Mouse (Mus musculus) inflammation-experienced regulatory T-cells, adult 6 months (primary cell): Measurements from ENCODE around the gene Eps15l1. TPM values are rescaled to one million over a fixed set of nuclear protein-coding genes. Genes with fewer than 3 reads are reported as not detected.

ENCODE experiments used
- ATAC-seq: one replicate; pipeline ENCODE4 v1.8.0; 2017
- polyA plus RNA-seq, 3 experiments: library from polyadenylated mRNA; unstranded; fragments of 100-300 nt; shearing (Covaris generic); gene quantifications; one replicate each; pipeline ENCODE4 v1.2.1; 2017

Gene Eps15l1
- polyA plus RNA-seq, 3 experiments from 2014 or later = 45.6 to 60.7 (median 51.1) TPM

- ATAC-seq = peak; percentile 25
Observed at GRCm38 (mm10) chr8:72409443-72409842, 11.8 kb downstream of the Eps15l1 start.

GRCm38 (mm10) chr8:72407878-72408277 lies 13.4 kb downstream of the Eps15l1 start:
- no peak for ATAC-seq

GRCm38 (mm10) chr8:72402981-72403380 lies 18.3 kb downstream of the Eps15l1 start:
- no peak for ATAC-seq

GRCm38 (mm10) chr8:72401381-72401780 lies 19.9 kb downstream of the Eps15l1 start:
- ATAC-seq = no peak

GRCm38 (mm10) chr8:72385737-72386136 lies 35.5 kb downstream of the Eps15l1 start:
- no peak for ATAC-seq

- no peak for ATAC-seq
Observed at GRCm38 (mm10) chr8:72382395-72382794, 38.9 kb downstream of the Eps15l1 start.

GRCm38 (mm10) chr8:72380656-72381055 lies 40.6 kb downstream of the Eps15l1 start:
- ATAC-seq = no peak

GRCm38 (mm10) chr8:72376900-72377299 lies 44.4 kb downstream of the Eps15l1 start:
- ATAC-seq = no peak

GRCm38 (mm10) chr8:72376309-72376708 lies 45.0 kb downstream of the Eps15l1 start:
- no peak for ATAC-seq

- ATAC-seq = no peak
Observed at GRCm38 (mm10) chr8:72375161-72375560, 46.1 kb downstream of the Eps15l1 start.

- ATAC-seq = no peak
Observed at GRCm38 (mm10) chr8:72372311-72372710, 48.9 kb downstream of the Eps15l1 start.

GRCm38 (mm10) chr8:72371356-72371755 lies 49.9 kb downstream of the Eps15l1 start:
- ATAC-seq = no peak

- no peak for ATAC-seq
Observed at GRCm38 (mm10) chr8:72366435-72366834, 54.8 kb downstream of the Eps15l1 start.

- peak; percentile 70 for ATAC-seq
Observed at GRCm38 (mm10) chr8:72365826-72366225, 55.4 kb downstream of the Eps15l1 start.

- peak; percentile 30 for ATAC-seq
Observed at GRCm38 (mm10) chr8:72365016-72365415, 56.2 kb downstream of the Eps15l1 start.

- ATAC-seq = no peak
Observed at GRCm38 (mm10) chr8:72363457-72363856, 57.8 kb downstream of the Eps15l1 start.

- ATAC-seq = no peak
Observed at GRCm38 (mm10) chr8:72362754-72363153, 58.5 kb downstream of the Eps15l1 start.

GRCm38 (mm10) chr8:72360162-72360561 lies 61.1 kb downstream of the Eps15l1 start:
- peak; percentile 68 for ATAC-seq

GRCm38 (mm10) chr8:72356593-72356992 lies 64.7 kb downstream of the Eps15l1 start:
- ATAC-seq = no peak

GRCm38 (mm10) chr8:72354272-72354671 lies 67.0 kb downstream of the Eps15l1 start:
- ATAC-seq = peak; percentile 77

- ATAC-seq = peak; percentile 8
Observed at GRCm38 (mm10) chr8:72353700-72354045, 67.6 kb downstream of the Eps15l1 start.

- peak; percentile 5 for ATAC-seq
Observed at GRCm38 (mm10) chr8:72352951-72353699, 68.1 kb downstream of the Eps15l1 start.

- no peak for ATAC-seq
Observed at GRCm38 (mm10) chr8:72351405-72352005, 69.8 kb downstream of the Eps15l1 start.

- peak; percentile 46 for ATAC-seq
Observed at GRCm38 (mm10) chr8:72350727-72351126, 70.5 kb downstream of the Eps15l1 start.
